Mouse (Mus musculus) activated CD4-positive, CD25-positive, alpha-beta regulatory T cell (primary cell): Measurements from ENCODE around the gene Speer4a. TPM values are rescaled to one million over a fixed set of nuclear protein-coding genes. Genes with fewer than 3 reads are reported as not detected.

Source experiments
- polyA plus RNA-seq, 2 experiments: library from polyadenylated mRNA; unstranded; fragments of 100-300 nt; shearing (Covaris generic); gene quantifications; one replicate each; pipeline ENCODE4 v1.2.1; 2017

Speer4a gene
- not detected for polyA plus RNA-seq

DNA sequence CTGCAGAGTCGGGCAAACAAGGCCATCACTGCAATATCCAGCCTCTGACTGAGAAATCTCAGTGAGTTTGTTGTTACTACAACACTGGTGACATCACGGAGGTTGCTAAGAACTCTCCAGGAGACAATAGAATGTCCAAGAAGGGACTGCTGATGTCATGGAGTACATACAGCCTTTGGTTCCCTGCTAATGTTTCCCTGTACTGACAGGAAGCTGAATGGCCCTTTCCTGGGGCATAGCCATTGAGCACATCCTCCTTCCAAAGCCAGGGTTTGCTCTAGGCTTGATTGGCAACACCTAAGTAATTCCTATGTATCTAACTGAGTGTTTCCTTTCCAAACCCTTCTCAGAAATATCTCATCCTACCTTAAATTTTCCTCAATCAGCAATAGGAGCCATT lies at the start of gene Speer4a:
TSS of gene Speer4a (minus strand) at position 101 of the 400 bp plus-strand sequence.

GRCm38 (mm10) chr5:26058481-26058880 lies 19.1 kb upstream of the Speer4a start, which contains the start of gene Gm7347:
TSS of gene Gm7347 (minus strand) at chr5:26058581.

DNA sequence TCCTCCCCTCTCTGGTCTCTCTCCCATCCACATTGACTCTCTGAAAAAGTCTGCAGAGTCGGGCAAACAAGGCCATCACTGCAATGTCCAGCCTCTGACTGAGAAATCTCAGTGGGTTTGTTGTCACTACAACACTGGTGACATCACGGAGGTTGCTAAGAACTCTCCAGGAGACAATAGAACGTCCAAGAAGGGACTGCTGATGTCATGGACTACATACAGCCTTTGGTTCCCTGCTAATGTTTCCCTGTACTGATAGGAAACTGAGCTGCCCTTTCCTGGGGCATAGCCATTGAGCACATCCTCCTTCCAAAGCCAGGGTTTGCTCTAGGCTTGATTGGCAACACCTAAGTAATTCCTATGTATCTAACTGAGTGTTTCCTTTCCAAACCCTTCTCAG lies 16.5 kb downstream of the Speer4a start, which contains the start of gene Gm5862:
TSS of gene Gm5862 (minus strand) at position 101 of the 400 bp plus-strand sequence.

GRCm38 (mm10) chr5:26004698-26005097 lies 34.7 kb downstream of the Speer4a start, which contains the start of gene Gm1979:
TSS of gene Gm1979 (minus strand) at chr5:26004798.

GRCm38 (mm10) chr5:25988550-25988949 lies 50.8 kb downstream of the Speer4a start, which contains the start of gene Gm21698:
TSS of gene Gm21698 (minus strand) at chr5:25988650.

Other genes starting within 250 kb of the Speer4a start
- gene Gm21663, start 97.2 kb downstream of the Speer4a start, polyA plus RNA-seq = under 1 TPM in 1 of 2 experiments, not detected in 1; 0.17 TPM
- not detected for gene Gm21671, start 85.1 kb downstream of the Speer4a start, polyA plus RNA-seq
- not detected for gene Gm21680, start 66.9 kb downstream of the Speer4a start, polyA plus RNA-seq
- gene Gm21698, start 50.9 kb downstream of the Speer4a start, polyA plus RNA-seq = not detected
- not detected for gene Gm1979, start 34.8 kb downstream of the Speer4a start, polyA plus RNA-seq
- under 1 TPM in 1 of 2 experiments, not detected in 1; 0.20 TPM for gene Gm5862, start 16.6 kb downstream of the Speer4a start, polyA plus RNA-seq
- gene Gm7347, start 19.0 kb upstream of the Speer4a start, polyA plus RNA-seq = not detected
- under 1 TPM in 1 of 2 experiments, not detected in 1; 0.10 TPM for gene Gm10471, start 49.7 kb upstream of the Speer4a start, polyA plus RNA-seq
- gene 5031410I06Rik, start 65.8 kb upstream of the Speer4a start, polyA plus RNA-seq = not detected
- gene Gm10220, start 81.9 kb upstream of the Speer4a start, polyA plus RNA-seq = not detected
- gene Gm7361, start 218.1 kb upstream of the Speer4a start, polyA plus RNA-seq = not detected